Mouse (Mus musculus): ENCODE data around the gene Krt88. TPM values are rescaled to one million over a fixed set of nuclear protein-coding genes. Genes with fewer than 3 reads are reported as not detected.

The Krt88 gene
- polyA plus RNA-seq (2012; rRNA removed): 189 and 195 TPM in 2 replicates

DNA sequence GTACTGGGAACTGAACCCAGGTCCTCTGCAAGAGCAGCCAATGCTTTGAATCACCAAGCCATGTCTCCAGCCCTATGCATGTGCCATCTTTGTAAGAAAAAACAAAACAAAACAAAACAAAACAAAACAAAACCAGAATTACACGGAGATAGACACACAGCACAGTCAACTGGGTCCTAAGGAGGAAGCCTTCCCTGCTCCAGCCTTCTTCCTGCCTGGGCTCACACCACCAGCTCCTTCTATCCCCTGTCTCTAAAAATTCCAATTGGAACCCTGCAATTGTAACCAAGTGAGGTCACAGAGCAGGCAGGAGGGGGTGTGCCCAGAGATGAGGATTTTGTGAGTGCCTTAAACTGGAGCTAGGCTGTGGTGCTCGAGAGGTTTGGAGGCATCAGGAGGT lies at the start of gene Krt88:
Krt88 (plus strand) TSS at position 301 of the 400 bp plus-strand sequence.
- no peaks in the 10 kb centered on the region for H3K36me3 ChIP-seq (ENCODE audit: control insufficient read depth, insufficient read depth, low read length)
- H3K4me1 ChIP-seq (ENCODE audit: control insufficient read depth, insufficient read depth, low read length): peaks cover 2% of the 10 kb centered on the region
- TF ChIP-seq CTCF (IDR thresholded peaks at IDR 0.05; ENCODE audit: control insufficient read depth, insufficient read depth, insufficient replicate concordance, low read depth, low read length): no peak
- peak; percentile 72; the same call in 1 of the 2 replicates for TF ChIP-seq POLR2A (IDR thresholded peaks at IDR 0.05; ENCODE audit: control insufficient read depth, low read depth, low read length)
- H3K27me3 ChIP-seq (ENCODE audit: control insufficient read depth, insufficient read depth, low read length): no peaks in the 10 kb centered on the region
- peak within 1 kb of the TSS; percentile 82 for H3K4me3 ChIP-seq (ENCODE audit: control insufficient read depth, low read depth, low read length)
- peak within 1 kb of the TSS; percentile 61 for H3K27ac ChIP-seq (ENCODE audit: control insufficient read depth, insufficient read depth, low read depth, low read length)

DNA sequence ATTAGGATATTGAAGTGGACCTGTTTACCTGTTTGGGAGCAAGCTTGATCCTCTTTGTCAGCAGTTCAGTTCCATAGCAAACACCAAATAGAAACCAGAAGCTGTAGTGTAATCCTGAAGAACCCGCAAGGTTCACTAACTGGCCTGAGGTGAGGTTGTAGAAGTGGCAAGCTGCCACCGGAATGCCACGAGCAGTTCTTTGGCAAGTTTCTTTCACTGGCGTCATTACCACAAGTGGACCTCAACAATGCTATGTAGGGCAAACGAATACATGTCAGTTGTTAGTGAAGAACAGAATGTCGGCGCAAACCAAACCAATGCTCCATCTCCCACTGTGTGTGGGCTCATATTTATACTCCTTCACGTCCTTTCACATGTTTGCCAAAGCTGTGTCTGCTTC lies 49.3 kb upstream of the Krt88 start:
- no peak overlapping the region for H3K27ac ChIP-seq (ENCODE audit: control insufficient read depth, insufficient read depth, low read depth, low read length)

DNA sequence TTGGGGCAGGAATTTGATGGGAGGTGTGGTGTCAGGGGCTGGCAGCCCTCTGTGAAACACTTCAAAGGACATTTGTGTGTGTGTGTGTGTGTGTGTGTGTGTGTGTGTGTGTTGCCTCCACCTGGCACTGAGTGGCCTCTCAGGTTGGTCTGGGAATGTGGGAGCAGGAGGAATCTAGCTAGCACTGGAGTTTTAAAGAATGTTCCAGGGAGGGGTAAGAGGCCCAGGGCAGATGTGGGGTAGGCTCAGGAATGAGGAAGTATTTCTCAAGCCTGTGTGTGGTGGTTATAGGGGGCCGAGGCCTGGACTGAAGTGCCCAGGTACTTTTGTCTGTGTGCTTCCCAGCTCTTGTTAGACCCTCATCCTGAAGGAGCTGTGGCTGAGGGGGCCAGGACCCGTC lies 36.8 kb upstream of the Krt88 start, which contains the start of gene Krt7:
Krt7 (plus strand) TSS at position 269 of the 400 bp plus-strand sequence.
- H3K27ac ChIP-seq (ENCODE audit: control insufficient read depth, insufficient read depth, low read depth, low read length): no peak within 1 kb of the TSS
- H3K4me1 ChIP-seq (ENCODE audit: control insufficient read depth, insufficient read depth, low read length): peaks cover 8% of the 10 kb centered on the region
- no peaks in the 10 kb centered on the region for H3K36me3 ChIP-seq (ENCODE audit: control insufficient read depth, insufficient read depth, low read length)
- TF ChIP-seq POLR2A (IDR thresholded peaks at IDR 0.05; ENCODE audit: control insufficient read depth, low read depth, low read length) (no peak), CTCF (IDR thresholded peaks at IDR 0.05; ENCODE audit: control insufficient read depth, insufficient read depth, insufficient replicate concordance, low read depth, low read length) (no peak)
- H3K4me3 ChIP-seq (ENCODE audit: control insufficient read depth, low read depth, low read length): no peak within 1 kb of the TSS
- H3K27me3 ChIP-seq (ENCODE audit: control insufficient read depth, insufficient read depth, low read length): no peaks in the 10 kb centered on the region

More for the DNA sequence above, 49.3 kb upstream of the Krt88 start:
- Histone ChIP-seq H3K27me3 (ENCODE audit: control insufficient read depth, insufficient read depth, low read length) (no peaks in the 10 kb centered on the region), H3K4me3 (ENCODE audit: control insufficient read depth, low read depth, low read length) (no peak overlapping the region), H3K36me3 (ENCODE audit: control insufficient read depth, insufficient read depth, low read length) (no peaks in the 10 kb centered on the region), H3K4me1 (ENCODE audit: control insufficient read depth, insufficient read depth, low read length) (no peaks in the 10 kb centered on the region)
- no peak for TF ChIP-seq CTCF (IDR thresholded peaks at IDR 0.05; ENCODE audit: control insufficient read depth, insufficient read depth, insufficient replicate concordance, low read depth, low read length)
- no peak for TF ChIP-seq POLR2A (IDR thresholded peaks at IDR 0.05; ENCODE audit: control insufficient read depth, low read depth, low read length)

DNA sequence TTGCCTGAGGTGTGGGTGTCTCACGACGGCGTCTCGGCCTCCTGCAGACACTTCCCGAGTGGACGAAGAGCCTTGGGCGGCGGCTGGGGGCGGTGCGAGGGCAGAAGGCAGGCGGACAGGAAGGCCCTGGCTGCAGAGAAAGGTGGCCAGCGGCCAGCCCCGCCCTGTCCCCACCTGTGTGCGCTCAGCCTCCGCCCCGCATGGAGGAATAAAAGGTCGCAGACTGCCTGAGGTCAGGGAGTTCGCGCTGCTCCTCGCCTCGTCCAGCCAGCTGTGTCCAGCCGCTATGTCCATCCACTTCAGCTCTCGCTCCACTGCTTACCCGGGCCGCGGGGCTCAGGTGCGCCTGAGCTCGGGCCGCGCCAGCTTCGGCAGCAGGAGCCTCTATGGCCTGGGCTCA lies 35.4 kb upstream of the Krt88 start:
- Histone ChIP-seq H3K4me1 (ENCODE audit: control insufficient read depth, insufficient read depth, low read length) (peaks cover 8% of the 10 kb centered on the region), H3K27me3 (ENCODE audit: control insufficient read depth, insufficient read depth, low read length) (no peaks in the 10 kb centered on the region), H3K36me3 (ENCODE audit: control insufficient read depth, insufficient read depth, low read length) (no peaks in the 10 kb centered on the region), H3K27ac (ENCODE audit: control insufficient read depth, insufficient read depth, low read depth, low read length) (no peak overlapping the region), H3K4me3 (ENCODE audit: control insufficient read depth, low read depth, low read length) (peak overlapping the region; percentile 8; the same call in 1 of the 2 replicates)
- TF ChIP-seq CTCF (IDR thresholded peaks at IDR 0.05; ENCODE audit: control insufficient read depth, insufficient read depth, insufficient replicate concordance, low read depth, low read length) (no peak), POLR2A (IDR thresholded peaks at IDR 0.05; ENCODE audit: control insufficient read depth, low read depth, low read length) (no peak)

DNA sequence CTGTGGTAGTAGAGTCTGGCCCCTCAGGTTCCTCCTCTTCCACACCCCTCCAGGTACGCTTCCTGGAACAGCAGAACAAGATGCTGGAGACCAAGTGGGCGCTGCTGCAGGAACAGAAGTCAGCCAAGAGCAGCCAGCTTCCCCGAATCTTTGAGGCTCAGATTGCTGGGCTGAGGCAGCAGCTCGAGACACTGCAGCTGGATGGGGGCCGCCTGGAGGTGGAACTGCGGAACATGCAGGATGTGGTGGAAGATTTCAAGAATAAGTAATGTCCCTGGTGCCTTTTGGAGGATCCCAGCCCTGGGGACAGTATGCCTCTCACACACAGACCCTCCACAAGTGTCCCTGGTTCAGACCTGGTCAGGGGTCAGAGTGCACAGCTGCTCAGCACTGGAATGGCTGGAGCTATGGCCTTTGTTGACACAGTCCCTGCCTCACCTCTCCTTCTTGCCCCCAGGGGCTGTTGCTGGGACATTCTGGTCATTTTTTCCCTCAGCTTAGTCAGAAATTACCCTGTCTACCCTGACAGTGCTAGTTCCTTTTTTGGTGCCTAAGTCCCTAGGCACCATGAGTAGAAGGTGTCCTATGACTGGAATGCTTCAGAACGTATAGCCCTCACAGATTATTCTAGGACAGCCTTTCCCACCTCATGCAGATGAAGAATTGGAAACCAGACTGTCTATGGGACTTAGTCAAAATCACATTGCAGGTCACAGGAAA lies 33.5 kb upstream of the Krt88 start:
- Histone ChIP-seq H3K4me3 (ENCODE audit: control insufficient read depth, low read depth, low read length) (no peak overlapping the region), H3K27me3 (ENCODE audit: control insufficient read depth, insufficient read depth, low read length) (no peaks in the 10 kb centered on the region), H3K36me3 (ENCODE audit: control insufficient read depth, insufficient read depth, low read length) (no peaks in the 10 kb centered on the region), H3K27ac (ENCODE audit: control insufficient read depth, insufficient read depth, low read depth, low read length) (no peak overlapping the region), H3K4me1 (ENCODE audit: control insufficient read depth, insufficient read depth, low read length) (peaks cover 8% of the 10 kb centered on the region)
- no peak for TF ChIP-seq POLR2A (IDR thresholded peaks at IDR 0.05; ENCODE audit: control insufficient read depth, low read depth, low read length)
- TF ChIP-seq CTCF (IDR thresholded peaks at IDR 0.05; ENCODE audit: control insufficient read depth, insufficient read depth, insufficient replicate concordance, low read depth, low read length): no peak; the same call in 1 of the 2 replicates

DNA sequence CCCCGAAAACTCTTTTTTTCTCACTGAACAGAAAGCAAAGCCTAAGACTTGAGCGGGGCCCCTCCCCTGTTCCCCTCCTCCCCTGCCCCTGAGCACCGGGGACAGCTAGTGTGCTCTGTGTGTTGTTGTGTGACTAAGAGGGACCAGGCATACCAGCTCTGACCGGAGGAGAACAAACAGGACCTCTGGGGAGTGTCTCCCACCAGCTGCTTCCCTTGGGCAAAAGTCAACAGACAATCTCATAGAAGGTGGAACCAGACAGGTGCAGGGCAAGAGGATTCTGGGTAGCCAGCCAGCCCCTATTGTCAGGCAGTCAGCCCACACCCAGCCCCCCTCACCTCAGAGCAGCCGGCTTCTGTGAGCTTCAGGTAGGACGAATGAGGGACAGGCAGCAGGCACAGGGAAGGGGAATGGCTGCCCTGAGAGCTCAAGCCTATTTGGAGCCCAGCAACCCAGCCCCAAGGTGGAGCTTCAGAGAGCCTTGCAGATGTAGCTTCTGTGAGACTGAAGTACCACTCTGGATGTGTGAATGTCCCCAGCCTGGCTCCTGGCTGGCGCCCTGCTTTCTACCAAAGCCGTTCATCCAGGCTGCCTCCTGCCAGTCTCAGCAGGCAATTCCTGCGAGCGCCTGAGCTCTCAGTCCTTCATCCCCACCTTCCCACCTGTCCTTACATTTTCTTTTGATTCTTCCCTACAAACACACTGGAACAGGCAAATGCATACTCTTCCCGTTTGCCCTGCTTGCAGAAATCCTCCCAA lies 32.6 kb upstream of the Krt88 start:
- Histone ChIP-seq H3K27ac (ENCODE audit: control insufficient read depth, insufficient read depth, low read depth, low read length) (no peak overlapping the region), H3K36me3 (ENCODE audit: control insufficient read depth, insufficient read depth, low read length) (no peaks in the 10 kb centered on the region), H3K4me1 (ENCODE audit: control insufficient read depth, insufficient read depth, low read length) (peaks cover 8% of the 10 kb centered on the region), H3K27me3 (ENCODE audit: control insufficient read depth, insufficient read depth, low read length) (no peaks in the 10 kb centered on the region), H3K4me3 (ENCODE audit: control insufficient read depth, low read depth, low read length) (no peak overlapping the region)
- TF ChIP-seq CTCF (IDR thresholded peaks at IDR 0.05; ENCODE audit: control insufficient read depth, insufficient read depth, insufficient replicate concordance, low read depth, low read length): no peak
- TF ChIP-seq POLR2A (IDR thresholded peaks at IDR 0.05; ENCODE audit: control insufficient read depth, low read depth, low read length): no peak

DNA sequence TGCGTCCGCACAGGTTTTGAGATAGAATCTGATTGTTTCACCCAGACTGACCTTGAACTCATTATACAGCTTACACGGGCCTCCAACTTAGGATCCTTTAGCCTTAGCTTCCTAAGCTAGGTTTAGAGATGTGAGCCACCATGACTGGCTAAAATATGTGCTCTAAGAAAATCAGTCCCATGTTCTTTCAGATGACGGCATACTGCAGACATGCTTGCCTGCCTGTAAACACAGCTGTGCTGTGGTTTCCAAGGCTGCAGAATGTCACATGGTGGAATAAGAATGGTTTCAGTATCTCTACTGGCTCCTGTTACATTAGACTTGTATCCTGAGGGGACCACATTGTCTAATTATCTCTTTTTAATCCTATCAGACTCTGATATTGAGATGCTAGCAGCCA lies 28.6 kb upstream of the Krt88 start:
- Histone ChIP-seq H3K27me3 (ENCODE audit: control insufficient read depth, insufficient read depth, low read length) (no peaks in the 10 kb centered on the region), H3K4me3 (ENCODE audit: control insufficient read depth, low read depth, low read length) (no peak overlapping the region), H3K27ac (ENCODE audit: control insufficient read depth, insufficient read depth, low read depth, low read length) (no peak overlapping the region), H3K36me3 (ENCODE audit: control insufficient read depth, insufficient read depth, low read length) (no peaks in the 10 kb centered on the region), H3K4me1 (ENCODE audit: control insufficient read depth, insufficient read depth, low read length) (no peaks in the 10 kb centered on the region)
- TF ChIP-seq POLR2A (IDR thresholded peaks at IDR 0.05; ENCODE audit: control insufficient read depth, low read depth, low read length): no peak
- no peak for TF ChIP-seq CTCF (IDR thresholded peaks at IDR 0.05; ENCODE audit: control insufficient read depth, insufficient read depth, insufficient replicate concordance, low read depth, low read length)

Data from testis, adult 2 months (tissue).